In the genomic region with DNA sequence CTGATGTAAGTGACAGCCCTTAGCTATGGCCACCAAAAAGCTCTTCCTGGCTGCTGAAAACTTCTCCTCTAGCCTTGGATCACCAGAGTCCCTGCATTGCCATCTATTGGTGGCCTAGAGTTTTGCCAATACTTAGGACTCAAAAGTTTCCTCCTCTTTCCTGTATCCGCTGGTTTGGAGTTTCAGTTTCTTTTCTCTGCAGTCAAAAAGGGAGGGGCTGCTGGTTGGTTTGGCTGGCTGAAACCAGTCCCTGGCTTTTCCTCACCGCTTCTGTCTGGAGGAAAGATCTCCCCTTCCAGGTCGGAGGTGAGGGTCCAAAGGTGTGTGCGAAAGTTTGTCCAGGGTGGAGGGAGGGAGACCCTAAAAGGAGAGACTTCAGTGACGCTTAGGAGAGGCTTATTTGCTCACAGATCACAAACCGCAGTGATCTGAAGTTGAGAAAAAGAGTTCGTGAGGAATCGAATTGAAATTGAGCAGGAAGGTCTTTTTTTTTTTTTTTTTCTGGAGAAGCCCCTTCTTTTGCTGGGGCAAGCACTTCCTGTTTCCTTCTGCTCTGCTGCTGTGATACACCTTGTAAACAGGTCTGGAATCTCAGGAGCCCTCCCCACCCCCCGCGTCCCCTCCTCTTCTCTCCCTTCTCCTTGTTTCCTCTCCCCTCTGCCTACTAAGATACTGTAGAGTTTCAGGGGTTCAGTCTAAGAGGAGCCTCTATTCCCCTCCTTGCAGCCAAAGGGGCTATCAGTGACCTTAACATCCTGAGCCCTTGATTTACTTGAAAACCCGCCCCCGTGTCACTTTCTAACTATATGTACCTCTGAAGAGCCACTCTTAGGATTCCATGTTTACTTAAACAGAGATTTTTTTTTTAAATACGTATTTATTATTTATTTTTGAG, we compare ENCODE assay signal across 8 mouse cellular contexts. TPM values are rescaled to one million over a fixed set of nuclear protein-coding genes. Genes with fewer than 3 reads are reported as not detected.
DNase-seq lines count a peak whose midpoint lies in the region; ATAC-seq and TF ChIP-seq lines count a peak whose summit lies in the region.

A gene (plus strand): TSS at position 171 of the 895 bp plus-strand sequence.

- no peaks in the 10 kb centered on the region for H3K36me3 ChIP-seq in embryonic facial prominence, embryonic 12.5 days
- no peaks in the 10 kb centered on the region for H3K36me3 ChIP-seq in kidney, adult 2 months (ENCODE audit: control insufficient read depth, insufficient read depth, low read length)
- no peaks in the 10 kb centered on the region for H3K36me3 ChIP-seq in liver, embryonic 13.5 days
- H3K36me3 ChIP-seq in myocyte (ENCODE audit: control insufficient read depth, insufficient read depth) = no peaks in the 10 kb centered on the region
- H3K36me3 ChIP-seq in stomach, postnatal 0 days (ENCODE audit: control insufficient read depth, insufficient read depth, low read length) = no peaks in the 10 kb centered on the region

- no peaks in the 10 kb centered on the region for H3K27me3 ChIP-seq in embryonic facial prominence, embryonic 12.5 days
- no peaks in the 10 kb centered on the region for H3K27me3 ChIP-seq in kidney, adult 2 months (replicated peaks; ENCODE audit: control insufficient read depth, insufficient read depth, low read length)
- H3K27me3 ChIP-seq in liver, embryonic 13.5 days = no peaks in the 10 kb centered on the region
- no peaks in the 10 kb centered on the region for H3K27me3 ChIP-seq in myocyte (ENCODE audit: control insufficient read depth, insufficient read depth, insufficient read length)
- H3K27me3 ChIP-seq in stomach, postnatal 0 days (ENCODE audit: control insufficient read depth, insufficient read depth, low read length) = no peaks in the 10 kb centered on the region

- ATAC-seq in embryonic facial prominence, embryonic 12.5 days (ENCODE audit: insufficient number of reproducible peaks, insufficient read depth, low FRiP score, low TSS enrichment) = peak; percentile 75
- ATAC-seq in liver, embryonic 13.5 days (ENCODE audit: low read depth) = peak; percentile 91
- peak; percentile 97 for ATAC-seq in stomach, postnatal 0 days (ENCODE audit: low FRiP score, low TSS enrichment)

- no peak for TF ChIP-seq POLR2A in kidney, adult 2 months (IDR thresholded peaks at IDR 0.05; ENCODE audit: low read depth, low read length)
- no peak for TF ChIP-seq POLR2A in myocyte (IDR thresholded peaks at IDR 0.05; ENCODE audit: insufficient read length, low read depth)

- H3K9me3 ChIP-seq in embryonic facial prominence, embryonic 12.5 days = no peaks in the 10 kb centered on the region
- H3K9me3 ChIP-seq in liver, embryonic 13.5 days (replicated peaks) = no peaks in the 10 kb centered on the region
- H3K9me3 ChIP-seq in stomach, postnatal 0 days (ENCODE audit: control insufficient read depth, low read length) = no peaks in the 10 kb centered on the region

- TF ChIP-seq CTCF in kidney, adult 2 months (conservative IDR thresholded peaks at IDR 0.05; ENCODE audit: insufficient read depth, insufficient read length, low read depth, low read length) = peak; percentile 50
- peak; percentile 84 for TF ChIP-seq CTCF in stomach, postnatal 0 days (IDR thresholded peaks at IDR 0.05; ENCODE audit: low read depth)

- no peaks in the 10 kb centered on the region for H3K4me1 ChIP-seq in embryonic facial prominence, embryonic 12.5 days
- no peaks in the 10 kb centered on the region; the same call in 1 of the 2 replicates for H3K4me1 ChIP-seq in kidney, adult 2 months (ENCODE audit: control insufficient read depth, insufficient read depth, low read length)
- H3K4me1 ChIP-seq in liver, embryonic 13.5 days (replicated peaks) = peaks cover 13% of the 10 kb centered on the region
- no peaks in the 10 kb centered on the region for H3K4me1 ChIP-seq in stomach, postnatal 0 days (replicated peaks; ENCODE audit: control insufficient read depth, insufficient read depth)

- H3K4me2 ChIP-seq in embryonic facial prominence, embryonic 12.5 days (replicated peaks) = peak within 1 kb of the TSS; percentile 53
- H3K4me2 ChIP-seq in liver, embryonic 13.5 days = peak within 1 kb of the TSS; percentile 68
- peak within 1 kb of the TSS; percentile 56 for H3K4me2 ChIP-seq in myocyte (ENCODE audit: low read depth)
- H3K4me2 ChIP-seq in stomach, postnatal 0 days (replicated peaks; ENCODE audit: low read depth) = peak within 1 kb of the TSS; percentile 50

- no peak within 1 kb of the TSS for H3ac ChIP-seq in myocyte (ENCODE audit: control insufficient read depth, insufficient read length)

- WGBS in embryonic facial prominence, embryonic 12.5 days = 6% methylated on average over 13 of the region's 13 CpGs
- 5% methylated on average over 13 of the region's 13 CpGs for WGBS in kidney, adult 2 months
- 5% methylated on average over 13 of the region's 13 CpGs for WGBS in liver, embryonic 13.5 days (ENCODE audit: insufficient replicate concordance)
- 4% methylated on average over 13 of the region's 13 CpGs for WGBS in stomach, postnatal 0 days

- H3K9ac ChIP-seq in embryonic facial prominence, embryonic 12.5 days = peak within 1 kb of the TSS; percentile 51; the same call in 1 of the 2 replicates
- peak within 1 kb of the TSS; percentile 68 for H3K9ac ChIP-seq in liver, embryonic 13.5 days
- H3K9ac ChIP-seq in stomach, postnatal 0 days (ENCODE audit: low read length) = peak within 1 kb of the TSS; percentile 68

- DNase-seq in 3T3-L1 (ENCODE audit: low read depth, low spot score) (peak; percentile 91), WW6 (ENCODE audit: low read depth, low spot score) (peak; percentile 68)
- DNase-seq in heart, adult 9 months (ENCODE audit: low spot score in 2 of 2) = peak; percentile 75 to 83
- peak; percentile 89 for DNase-seq in kidney, adult 2 months
- peak; percentile 50 for DNase-seq in liver, embryonic 13.5 days
- DNase-seq in stomach, postnatal 0 days (ENCODE audit: low spot score) = peak; percentile 59

- peak within 1 kb of the TSS; percentile 44 for H3K4me3 ChIP-seq in embryonic facial prominence, embryonic 12.5 days
- peak within 1 kb of the TSS; percentile 100 for H3K4me3 ChIP-seq in kidney, adult 2 months (ENCODE audit: insufficient read depth, low read depth, low read length)
- peak within 1 kb of the TSS; percentile 66 for H3K4me3 ChIP-seq in liver, embryonic 13.5 days (replicated peaks)
- peak within 1 kb of the TSS; percentile 21 for H3K4me3 ChIP-seq in myocyte
- peak within 1 kb of the TSS; percentile 58 for H3K4me3 ChIP-seq in stomach, postnatal 0 days (ENCODE audit: low read depth, low read length)

- H3K27ac ChIP-seq in embryonic facial prominence, embryonic 12.5 days = 0 out of 2 replicates have a peak within 1 kb of the TSS, but pooled peaks have one; percentile 55
- peak within 1 kb of the TSS; percentile 96 for H3K27ac ChIP-seq in kidney, adult 2 months (ENCODE audit: insufficient read depth, low read depth, low read length)
- H3K27ac ChIP-seq in liver, embryonic 13.5 days = no peak within 1 kb of the TSS
- peak within 1 kb of the TSS; percentile 61 for H3K27ac ChIP-seq in stomach, postnatal 0 days (replicated peaks)

- H3K79me2 ChIP-seq in myocyte (ENCODE audit: control insufficient read depth, insufficient read depth) = no peaks in the 10 kb centered on the region

- TF ChIP-seq EP300 in stomach, postnatal 0 days (optimal IDR thresholded peaks at IDR 0.05) = no peak

TF ChIP-seq in myocyte, 11 proteins besides CTCF, POLR2A, EP300 and RAD21:
- TF ChIP-seq TCF3 (IDR thresholded peaks at IDR 0.05; ENCODE audit: insufficient read length, low read depth) (no peak), CEBPB (IDR thresholded peaks at IDR 0.05; ENCODE audit: insufficient read depth, poor library complexity, severe bottlenecking) (no peak), REST (IDR thresholded peaks at IDR 0.05; ENCODE audit: insufficient read depth, insufficient read length) (no peak), MAX (IDR thresholded peaks at IDR 0.05; ENCODE audit: low read depth) (no peak), E2F4 (IDR thresholded peaks at IDR 0.05; ENCODE audit: insufficient read depth) (no peak), MYOD1 (IDR thresholded peaks at IDR 0.05; ENCODE audit: control insufficient read depth in 1 of 3, insufficient read length in 2 of 3, low read depth in 2 of 3) (no peak)

RNA-seq across cellular contexts. Expression of the gene that starts here (rescaled TPM):
- polyA plus RNA-seq in embryonic facial prominence, embryonic 12.5 days (2016; fragmentation: Nextera tagmentation; extraction: Ambion mirVana) = 1.6 and 2.0 TPM in 2 replicates
- 3.3 and 5.1 TPM in 2 replicates for polyA plus RNA-seq in kidney, adult 2 months (2012; rRNA removed)
- polyA plus RNA-seq in liver, embryonic 13.5 days (2015; fragmentation: Nextera tagmentation; extraction: Ambion mirVana) = 0.90 and 1.7 TPM in 2 replicates
- polyA plus RNA-seq in myocyte (2012; fragmentation: generic; extraction: Trizol) = 0.02 TPM
- polyA plus RNA-seq in stomach, postnatal 0 days (2015; fragmentation: Nextera tagmentation; extraction: Ambion mirVana) = 2.0 and 2.7 TPM in 2 replicates

Comparison
In these comparisons a context has a peak if more than half of its experiments do, and no peak if none do; other contexts are left out.
1. H3K4me3 ChIP-seq: peak in every context shown above with its lines; median percentile 100 in kidney, adult 2 months; 66 in liver, embryonic 13.5 days; 58 in stomach, postnatal 0 days; 44 in embryonic facial prominence, embryonic 12.5 days; 21 in myocyte.